Mouse (Mus musculus) gastrocnemius, postnatal 25 days (tissue): ENCODE data around the gene Cds1. TPM values are rescaled to one million over a fixed set of nuclear protein-coding genes. Genes with fewer than 3 reads are reported as not detected.

ENCODE experiments used
- total RNA-seq, 2 experiments: library from RNA; stranded (reverse); gene quantifications; 1 replicate in 1 of 2; 2 replicates in 1 of 2; pipeline ENCODE4 v1.2.3; 2021

The Cds1 gene
- total RNA-seq, 2 experiments from 2014 or later: 1.9 to 2.0 TPM

Other genes starting within 250 kb of the Cds1 start
- gene Nkx6-1, start 100.1 kb upstream of the Cds1 start, total RNA-seq: not detected